Mouse (Mus musculus) embryonic facial prominence, embryonic 14.5 days (tissue): ENCODE measurements at regions not wholly inside any gene's neighbourhood (a gene's known extent, or its start where the extent isn't known, plus 50 kb on each side); places are given as distances from the start of the nearest gene placed in this dataset.

ENCODE experiments used
- ATAC-seq: fragments of 200-750 bp; cut with Nextera tagmentation; 2 replicates; pipeline ENCODE4 v1.8.0; 2017; ENCODE audit warnings: low read depth, moderate number of reproducible peaks, moderate TSS enrichment
- DNase-seq: peaks from one replicate; pipeline ENCODE4 v3.0.0-alpha.2; 2015; ENCODE audit warnings: low spot score
- H3K27ac ChIP-seq: fragments of 300-500 bp; sonication (generic); replicated peaks from 2 replicates; pipeline ENCODE4 v1.5.1; 2014; ENCODE audit warnings: low read depth, mild to moderate bottlenecking, low read length, moderate library complexity
- H3K27me3 ChIP-seq: fragments of 300-500 bp; sonication (generic); replicated peaks from 2 replicates; pipeline ENCODE4 v1.6.1; 2014; ENCODE audit warnings: low read length; ENCODE audit not compliant: control insufficient read depth, insufficient read depth
- H3K36me3 ChIP-seq: fragments of 300-500 bp; sonication (generic); 2 replicates; pipeline ENCODE4 v1.6.1; 2014; ENCODE audit warnings: low read length, mixed read lengths; ENCODE audit not compliant: control insufficient read depth, insufficient read depth
- H3K4me1 ChIP-seq: fragments of 300-500 bp; sonication (generic); 2 replicates; pipeline ENCODE4 v1.6.1; 2014; ENCODE audit warnings: antibody characterized with exemption, low read length; ENCODE audit not compliant: control insufficient read depth, insufficient read depth
- H3K4me2 ChIP-seq: fragments of 300-500 bp; sonication (generic); 2 replicates; pipeline ENCODE4 v1.6.1; 2014; ENCODE audit warnings: low read depth, mild to moderate bottlenecking, low read length, moderate library complexity, mixed read lengths
- H3K4me3 ChIP-seq: fragments of 300-500 bp; sonication (generic); 2 replicates; pipeline ENCODE4 v1.5.1; 2014; ENCODE audit warnings: low read depth, mild to moderate bottlenecking, low read length
- H3K9ac ChIP-seq: fragments of 300-500 bp; sonication (generic); 2 replicates; pipeline ENCODE4 v1.6.1; 2014; ENCODE audit warnings: low read depth, mild to moderate bottlenecking, low read length, moderate library complexity, mixed read lengths
- H3K9me3 ChIP-seq: fragments of 300-500 bp; sonication (generic); 2 replicates; pipeline ENCODE4 v1.6.1; 2016; ENCODE audit warnings: low read length; ENCODE audit not compliant: control insufficient read depth
- WGBS: fragments of 180-500 bp; shearing (Covaris S2); extraction: QIAGEN DNeasy Blood & Tissue Kit; methylation state at CpG from one replicate; pipeline ENCODE4 v1.1.7; 2014; 5-methylcytosine and 5-hydroxymethylcytosine counted together

DNA sequence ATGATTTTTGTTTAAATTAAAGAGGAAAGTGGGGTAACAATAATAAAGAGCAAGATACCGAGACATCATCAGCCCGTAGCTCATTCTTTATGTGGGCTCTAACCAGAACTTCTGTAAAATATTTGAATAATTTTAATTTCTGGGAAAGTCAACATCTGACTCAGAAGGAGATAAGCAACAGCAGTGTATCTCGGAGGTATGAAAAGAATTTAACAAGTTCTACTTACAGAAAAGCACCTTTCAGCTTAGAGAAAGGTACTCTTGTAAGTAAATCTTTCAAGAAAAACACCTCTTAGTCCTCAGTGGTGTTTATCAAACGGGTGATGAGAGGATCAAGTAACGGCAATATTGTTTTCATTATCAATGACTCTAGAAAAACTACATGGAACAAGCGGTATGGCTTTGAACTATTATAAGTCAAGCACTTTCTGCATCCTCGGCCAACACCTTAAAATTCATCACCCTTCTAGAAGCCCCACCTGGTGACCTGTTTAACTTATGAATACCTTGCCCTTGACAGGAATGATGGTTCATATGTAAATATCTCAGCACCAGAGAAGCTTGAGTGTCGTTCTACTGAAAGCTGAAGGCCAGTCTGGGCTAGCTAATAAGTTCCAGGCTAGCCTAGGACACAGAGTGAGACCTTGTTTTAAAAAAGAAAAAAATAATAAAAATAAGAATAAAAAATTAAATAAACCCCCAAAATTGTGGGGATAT lies 57.7 kb upstream of the Slc39a8 start:
- Histone ChIP-seq H3K36me3 (no peaks in the 10 kb centered on the region), H3K4me2 (no peak overlapping the region), H3K27me3 (no peaks in the 10 kb centered on the region), H3K9ac (no peak overlapping the region), H3K4me1 (no peaks in the 10 kb centered on the region), H3K4me3 (no peak overlapping the region), H3K27ac (no peak overlapping the region), H3K9me3 (no peaks in the 10 kb centered on the region)
- WGBS, result 79% methylated on average over 8 of the region's 8 CpGs
- DNase-seq (no peak), ATAC-seq (no peak)

GRCm38 (mm10) chr3:135757888-135758287 lies 66.5 kb upstream of the Nfkb1 start:
- DNase-seq (no peak), ATAC-seq (no peak)
- no peaks in the 10 kb centered on the region for H3K4me1 ChIP-seq
- no peak overlapping the region for H3K9ac ChIP-seq
- no peak overlapping the region for H3K4me2 ChIP-seq
- H3K27me3 ChIP-seq, result no peaks in the 10 kb centered on the region
- H3K36me3 ChIP-seq, result no peaks in the 10 kb centered on the region
- no peaks in the 10 kb centered on the region for H3K9me3 ChIP-seq
- no peak overlapping the region for H3K27ac ChIP-seq
- WGBS, result 97% methylated on average over 1 of the region's 1 CpGs
- H3K4me3 ChIP-seq, result no peak overlapping the region

DNA sequence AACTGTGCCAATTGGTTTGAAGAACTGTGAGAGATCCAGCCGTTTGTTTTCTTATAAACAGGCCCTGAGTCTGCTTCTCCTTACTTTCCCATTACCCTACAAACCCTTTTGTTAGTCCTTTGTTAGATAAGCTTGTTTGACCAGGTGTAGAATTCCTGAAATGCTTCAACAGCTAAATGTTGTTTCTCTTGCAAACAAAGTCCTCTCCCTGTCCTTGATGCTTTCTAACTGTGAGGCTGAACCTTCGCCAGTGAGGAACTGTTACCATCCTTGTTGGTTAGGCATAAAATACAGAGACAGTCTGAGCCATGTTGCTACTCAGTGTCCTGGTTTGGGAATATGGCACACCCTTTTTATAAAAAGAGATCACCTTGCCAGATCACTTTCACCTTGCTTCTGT lies 65.5 kb upstream of the Nfkb1 start:
- 62% methylated on average over 2 of the region's 2 CpGs for WGBS
- Histone ChIP-seq H3K27ac (no peak overlapping the region), H3K36me3 (no peaks in the 10 kb centered on the region), H3K27me3 (no peaks in the 10 kb centered on the region), H3K4me3 (no peak overlapping the region), H3K9me3 (no peaks in the 10 kb centered on the region), H3K4me1 (no peaks in the 10 kb centered on the region), H3K9ac (no peak overlapping the region), H3K4me2 (no peak overlapping the region)
- DNase-seq (peak; percentile 5), ATAC-seq (no peak)

- DNase-seq (no peak), ATAC-seq (no peak)
- Histone ChIP-seq H3K4me2 (no peak overlapping the region), H3K27ac (no peak overlapping the region), H3K36me3 (no peaks in the 10 kb centered on the region), H3K4me1 (no peaks in the 10 kb centered on the region), H3K27me3 (no peaks in the 10 kb centered on the region), H3K9ac (no peak overlapping the region), H3K9me3 (no peaks in the 10 kb centered on the region), H3K4me3 (no peak overlapping the region)
- WGBS, result 66% methylated on average over 2 of the region's 2 CpGs
These were observed 59.4 kb upstream of the Nfkb1 start for GRCm38 (mm10) chr3:135750736-135751135.

GRCm38 (mm10) chr3:135745417-135745816 lies 54.1 kb upstream of the Nfkb1 start:
- H3K4me2 ChIP-seq, result no peak overlapping the region

More at GRCm38 (mm10) chr3:135745417-135745816, 54.1 kb upstream of the Nfkb1 start:
- no peaks in the 10 kb centered on the region for H3K9me3 ChIP-seq
- H3K27me3 ChIP-seq, result no peaks in the 10 kb centered on the region
- no peaks in the 10 kb centered on the region for H3K36me3 ChIP-seq
- no peak overlapping the region for H3K27ac ChIP-seq
- 84% methylated on average over 4 of the region's 4 CpGs for WGBS
- no peak overlapping the region for H3K9ac ChIP-seq
- ATAC-seq, result no peak
- DNase-seq, result no peak
- no peaks in the 10 kb centered on the region for H3K4me1 ChIP-seq
- H3K4me3 ChIP-seq, result no peak overlapping the region
